Mouse (Mus musculus): ENCODE results near the gene Mri1. TPM values are rescaled to one million over a fixed set of nuclear protein-coding genes. Genes with fewer than 3 reads are reported as not detected.
A peak's percentile ranks its signal among the peaks of the same experiment; 100 is the strongest.

Gene Mri1
- total RNA-seq, 2 experiments from 2014 or later = 11.8 to 16.6 TPM

DNA sequence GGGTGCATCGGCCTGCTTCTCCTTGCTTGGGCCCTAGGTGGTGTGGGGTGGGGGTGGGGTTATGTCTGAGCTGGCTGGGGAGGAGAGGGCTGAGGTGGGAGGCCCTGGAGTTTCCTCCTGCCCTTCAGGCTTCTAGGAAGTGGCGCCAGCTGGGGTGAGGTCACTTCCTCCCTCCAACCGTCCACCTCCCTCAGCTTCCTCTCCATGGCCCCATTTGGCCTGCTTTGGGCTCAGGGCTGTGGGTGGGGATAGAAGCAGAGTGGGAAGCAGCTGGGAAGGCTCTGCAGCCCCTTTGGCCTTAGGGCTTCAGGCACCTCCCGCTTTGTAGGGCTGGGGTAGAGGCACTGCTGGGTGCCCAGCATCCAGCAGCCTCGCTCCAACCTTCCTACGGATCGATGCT, 49.3 kb downstream of the Mri1 start:
- DNase-seq = peak; percentile 83
- intact Hi-C loops (cut with DNase I; ENCODE audit: low total_unique reads) = no loop called here

DNA sequence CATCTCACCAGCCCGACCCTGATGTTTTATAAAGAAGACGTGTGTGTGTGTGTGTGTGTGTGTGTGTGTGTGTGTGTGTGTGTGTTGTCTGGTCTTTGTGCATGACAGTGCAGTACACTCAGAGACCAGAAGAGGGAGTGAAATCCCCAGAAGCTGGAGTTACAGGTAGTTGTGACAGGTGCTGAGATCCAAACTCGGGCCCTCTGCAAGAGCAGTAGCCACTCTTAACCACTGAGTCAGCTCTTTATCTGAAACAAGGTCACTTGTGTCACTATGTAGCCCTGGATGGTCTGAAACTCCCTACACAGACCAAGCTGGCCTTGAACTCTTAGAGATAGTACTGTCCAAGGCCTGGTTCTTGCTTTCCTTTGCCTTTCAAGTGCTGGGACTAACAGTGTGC, 50.5 kb downstream of the Mri1 start:
- intact Hi-C loops (cut with DNase I; ENCODE audit: low total_unique reads) = no loop called here

DNA sequence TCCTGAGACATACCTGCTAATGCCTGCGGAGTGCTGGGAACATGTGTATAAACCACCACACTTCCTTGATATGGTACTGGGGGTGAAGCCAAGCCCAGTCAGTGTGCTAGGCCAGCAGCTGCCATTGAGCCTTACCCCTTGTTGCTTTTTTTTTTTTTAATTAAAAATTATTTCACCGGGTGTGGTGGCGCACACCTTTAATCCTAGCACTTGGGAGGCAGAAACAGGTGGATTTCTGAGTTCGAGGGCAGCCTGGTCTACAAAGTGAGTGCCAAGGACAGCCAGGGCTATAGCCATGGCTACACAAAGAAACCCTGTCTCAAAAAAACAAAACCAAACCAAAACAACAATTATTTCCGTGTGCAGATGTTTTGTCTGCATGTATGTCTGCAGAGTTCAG, 52.1 kb downstream of the Mri1 start:
- DNase-seq = no peak
- intact Hi-C loops (cut with DNase I; ENCODE audit: low total_unique reads) = no loop called here

More for the DNA sequence above, 50.5 kb downstream of the Mri1 start:
- no peak for DNase-seq

DNA sequence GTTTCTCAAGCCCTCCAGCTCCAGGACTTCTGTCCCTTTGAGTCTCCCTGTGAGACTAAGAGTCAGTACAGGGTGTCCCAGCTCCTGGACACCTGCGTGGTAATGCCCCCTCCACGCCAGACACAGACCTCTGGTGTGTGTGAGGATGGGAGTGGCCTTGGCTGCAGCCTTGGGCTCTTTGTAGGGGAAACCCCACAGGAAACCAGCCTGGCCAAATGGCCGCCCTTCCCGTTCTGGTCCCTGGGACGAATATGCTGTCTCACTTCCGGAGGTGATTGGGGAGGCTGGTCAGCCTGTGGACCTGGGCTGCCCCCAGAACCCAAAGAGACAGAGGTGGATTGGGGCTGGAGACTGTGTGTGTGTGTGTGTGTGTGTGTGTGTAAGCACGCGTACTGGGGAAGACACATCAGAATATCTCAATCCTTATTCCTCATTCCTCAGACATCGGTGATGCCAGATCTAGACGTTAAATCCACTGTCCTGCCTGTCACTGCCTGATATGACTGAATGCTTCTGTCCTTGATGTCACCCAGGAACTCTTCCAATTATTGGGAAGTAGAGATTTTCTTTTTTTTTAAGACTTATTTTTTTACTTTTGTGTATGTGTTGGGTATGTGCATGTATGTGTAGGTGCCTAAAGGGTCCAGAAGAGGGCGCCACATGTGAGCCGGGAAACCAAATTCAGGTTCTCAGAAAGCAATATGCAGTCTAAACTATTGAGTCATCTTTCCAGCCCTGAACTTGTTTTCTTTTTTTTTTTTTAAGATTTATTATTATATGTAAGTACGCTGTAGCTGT, 53.0 kb downstream of the Mri1 start:
- intact Hi-C loops (cut with DNase I; ENCODE audit: low total_unique reads) = no loop called here
- DNase-seq = peak; percentile 83

DNA sequence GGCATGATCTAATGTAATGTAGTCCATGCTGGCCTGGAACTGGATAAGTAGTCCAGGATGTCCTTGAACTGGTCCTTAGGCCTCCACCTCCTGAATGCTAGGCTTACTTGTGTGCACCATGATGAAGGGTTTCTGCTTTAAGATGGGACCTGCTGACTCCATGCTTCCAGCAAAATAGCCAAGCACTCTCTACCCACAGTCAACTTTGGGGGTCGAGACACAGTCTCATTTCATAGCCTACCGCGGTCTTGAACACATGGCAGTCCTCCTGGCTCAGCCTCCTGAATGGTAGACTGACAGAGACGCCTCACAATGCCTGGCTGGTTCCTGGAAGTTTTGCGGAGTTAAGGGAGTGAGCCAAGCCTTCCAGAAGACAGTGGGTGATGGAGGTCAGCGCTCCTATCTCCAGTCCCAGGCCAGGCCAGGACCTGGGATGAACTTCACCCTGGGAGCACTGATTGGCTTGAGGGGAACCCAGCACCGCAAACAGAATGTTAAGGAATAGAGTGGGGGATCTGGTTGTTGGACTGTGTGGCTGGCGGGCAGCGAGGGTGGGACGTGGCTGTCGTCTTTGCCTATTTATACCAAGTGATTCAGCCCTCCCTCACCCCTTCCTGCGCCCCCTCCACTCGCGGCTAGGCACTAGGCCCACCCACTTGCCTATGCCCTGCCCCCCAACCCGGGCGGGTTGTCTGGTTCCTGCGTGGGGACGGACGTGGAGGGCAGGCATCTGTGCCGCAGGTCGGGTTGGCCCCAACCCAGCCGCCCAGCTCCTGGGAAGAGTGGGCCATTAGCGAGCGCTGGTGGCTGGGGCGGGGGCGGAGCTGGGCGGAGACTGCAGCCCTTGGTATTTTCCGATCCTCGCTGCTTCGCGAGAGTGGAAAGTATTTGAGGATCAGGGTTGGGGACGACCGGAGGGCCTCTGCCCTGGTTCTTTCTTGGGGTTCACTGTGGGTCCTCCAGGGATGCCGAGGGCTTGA, 53.9 kb downstream of the Mri1 start:
- intact Hi-C loops (cut with DNase I; ENCODE audit: low total_unique reads) = no loop called here
- peak; percentile 88 for DNase-seq

DNA sequence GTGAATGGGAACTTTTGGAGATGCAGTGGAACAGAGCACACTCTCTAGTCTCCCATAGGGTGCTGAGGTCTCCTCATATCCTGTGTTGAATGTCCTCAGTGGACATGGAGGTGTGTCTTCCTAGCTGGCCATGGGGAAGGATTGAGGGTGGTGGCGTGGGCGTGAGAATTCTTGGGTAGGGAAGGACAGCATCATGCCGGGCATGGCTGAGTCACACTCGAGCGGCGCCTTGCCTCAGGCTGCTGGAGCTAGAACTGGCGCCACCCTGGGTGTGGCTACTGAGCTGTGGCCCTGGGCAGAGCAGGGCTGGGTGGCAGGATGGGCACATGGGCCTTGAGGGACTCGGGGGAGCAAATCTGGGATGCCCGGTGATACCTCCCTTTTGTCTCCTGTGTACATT, 54.7 kb downstream of the Mri1 start:
- peak; percentile 53 for DNase-seq
- intact Hi-C loops (cut with DNase I; ENCODE audit: low total_unique reads) = no loop called here

DNA sequence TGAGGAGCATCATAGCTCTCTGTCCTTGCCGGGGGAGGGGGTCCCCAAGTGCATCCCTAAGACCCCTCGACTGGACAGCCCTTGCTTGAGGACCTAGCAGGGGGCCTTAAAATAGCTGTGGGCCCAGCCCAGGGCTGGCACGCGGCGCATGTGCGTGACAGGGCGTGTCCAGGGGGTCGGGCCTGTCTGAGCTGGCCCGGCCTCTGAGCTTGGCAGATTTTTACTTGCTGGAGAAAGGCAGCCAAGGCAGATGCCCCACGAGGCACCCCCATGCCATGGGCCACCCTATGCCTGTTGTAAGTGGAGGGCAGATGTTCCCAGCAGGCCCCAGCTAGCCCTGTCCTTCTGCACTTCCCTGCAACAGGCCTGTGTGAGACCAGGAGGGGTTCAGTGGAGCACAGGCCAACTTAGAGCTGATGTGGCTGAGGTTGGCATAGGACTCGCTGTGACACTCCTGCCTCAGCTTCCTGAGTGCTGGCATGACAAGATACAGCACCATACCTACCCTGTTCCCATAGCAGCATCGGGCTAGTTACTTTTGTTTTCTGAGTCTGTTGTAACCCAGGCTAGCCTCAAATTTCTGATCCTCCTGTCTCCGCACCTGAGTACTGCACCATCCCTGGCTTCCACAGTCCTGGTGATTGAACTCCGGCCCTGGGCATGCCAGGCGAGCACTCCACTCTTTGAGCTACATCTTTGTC, 55.4 kb downstream of the Mri1 start:
- intact Hi-C loops (cut with DNase I; ENCODE audit: low total_unique reads) = no loop called here

DNA sequence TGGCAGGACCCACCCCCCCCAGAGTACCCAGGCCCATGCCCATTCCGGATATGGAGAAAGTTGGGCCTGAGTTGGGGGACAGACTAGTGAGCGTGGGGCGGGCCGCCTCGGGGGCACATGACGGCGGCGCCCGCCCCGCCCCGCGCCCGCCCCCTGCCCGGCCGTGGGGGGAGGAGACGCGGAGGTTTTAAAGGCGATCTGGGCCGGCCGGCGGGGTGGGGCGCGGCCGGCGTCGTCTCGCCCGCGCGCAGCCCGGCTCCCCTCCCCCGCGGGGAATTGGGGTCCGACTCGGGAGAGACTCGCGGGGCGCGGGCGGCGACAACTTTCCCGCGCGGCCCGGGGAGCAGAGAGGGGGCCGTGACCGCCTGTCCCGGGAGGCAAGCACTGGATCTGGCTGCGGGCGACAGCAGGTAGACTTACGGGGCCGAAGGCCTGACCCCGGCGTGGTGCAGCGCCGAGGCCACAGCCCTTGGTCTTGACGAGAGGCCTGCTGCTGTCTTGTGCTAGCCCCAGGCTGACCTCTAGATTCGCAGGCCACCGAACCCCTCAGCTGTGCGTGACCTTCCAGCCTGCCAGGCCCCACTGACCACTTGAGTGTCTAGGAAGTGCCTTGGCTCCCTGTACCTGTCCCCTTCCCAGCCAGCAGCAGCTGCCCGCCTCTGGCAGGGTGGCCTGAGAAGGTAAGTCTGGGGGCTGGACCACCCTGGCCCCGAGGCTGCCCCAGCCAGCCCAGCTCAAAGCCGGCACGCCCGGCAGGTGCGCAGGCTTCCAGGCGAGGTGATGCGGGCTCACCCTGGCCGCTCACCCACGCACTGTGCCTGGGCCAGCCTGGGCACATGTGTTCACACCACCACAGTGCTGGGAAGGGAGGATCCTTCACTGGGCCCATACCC, 56.2 kb downstream of the Mri1 start:
- peak; percentile 85 for DNase-seq
- intact Hi-C loops (cut with DNase I; ENCODE audit: low total_unique reads) = no loop called here

More for the DNA sequence above, 55.4 kb downstream of the Mri1 start:
- DNase-seq = peak; percentile 82

DNA sequence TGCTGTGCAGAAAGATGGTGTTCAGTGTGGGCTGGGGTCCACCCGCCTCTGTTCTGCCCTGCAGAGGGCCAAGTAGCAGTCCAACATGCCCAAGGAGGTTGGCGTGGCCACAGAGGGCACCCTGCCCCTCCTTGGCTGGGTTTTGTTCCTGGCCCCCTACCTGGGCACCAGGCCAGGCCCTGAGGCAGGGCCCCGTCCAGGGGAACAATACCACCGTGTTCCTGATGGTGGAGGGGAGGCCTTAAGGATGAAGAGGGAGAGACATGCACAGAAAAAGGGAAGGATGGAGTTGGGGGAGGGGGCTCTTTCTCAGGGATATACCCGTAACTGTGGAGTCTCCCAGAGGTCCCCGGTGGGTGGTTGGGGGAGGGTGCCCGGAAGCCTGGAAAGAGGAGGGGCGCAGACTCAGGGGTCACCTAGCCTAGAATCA, 57.0 kb downstream of the Mri1 start:
- no peak for DNase-seq

More for the DNA sequence above, 57.0 kb downstream of the Mri1 start:
- intact Hi-C loops (cut with DNase I; ENCODE audit: low total_unique reads) = no loop called here

Small RNAs within 50 kb of the gene (microRNA-seq; reads per million reads assigned to microRNA genes)
- gene Mir23a (27,619 to 44,831 reads per million in 2 experiments), gene Mir24-2 (0 reads per million in 2 experiments), gene Mir27a (540 to 920 reads per million in 2 experiments), gene Mir3074-2 (0 reads per million in 2 experiments)

Other genes starting within 250 kb of the Mri1 start
- gene 2210011C24Rik, start 245.2 kb downstream of the Mri1 start, total RNA-seq (2021) = 1 to 10 TPM; 2.9 to 4.2 TPM
- under 1 TPM; 0.25 to 0.51 TPM for gene Palm3, start 235.9 kb downstream of the Mri1 start, total RNA-seq (2021)
- 1 to 10 TPM in 1 of 2 experiments, under 1 TPM in 1; 0.84 to 1.1 TPM for gene Il27ra, start 214.7 kb downstream of the Mri1 start, total RNA-seq (2021)
- gene Rln3, start 212.3 kb downstream of the Mri1 start, total RNA-seq (2021) = not detected
- 1 to 10 TPM; 2.6 TPM for gene Gm10643, start 192.2 kb downstream of the Mri1 start, total RNA-seq (2021)
- 1 to 10 TPM; 5.2 to 5.9 TPM for gene Rfx1, start 190.5 kb downstream of the Mri1 start, total RNA-seq (2021)
- 1 to 10 TPM; 5.8 to 7.1 TPM for gene Dcaf15, start 152.6 kb downstream of the Mri1 start, total RNA-seq (2021)
- under 1 TPM in 1 of 2 experiments, not detected in 1; 0.10 TPM for gene Podnl1, start 131.3 kb downstream of the Mri1 start, total RNA-seq (2021)
- 10 to 100 TPM; 12.1 to 12.6 TPM for gene Cc2d1a, start 109.4 kb downstream of the Mri1 start, total RNA-seq (2021)
- gene 4930432K21Rik, start 109.3 kb downstream of the Mri1 start, total RNA-seq (2021) = under 1 TPM; 0.27 to 0.62 TPM
- gene Nanos3, start 72.1 kb downstream of the Mri1 start, total RNA-seq (2021) = under 1 TPM in 1 of 2 experiments, not detected in 1; 0.43 TPM
- gene Zswim4, start 20.3 kb downstream of the Mri1 start, total RNA-seq (2021) = 1 to 10 TPM; 5.8 to 6.8 TPM
- 100 to 1,000 TPM; 158 to 171 TPM for gene D8Ertd738e, start 7.6 kb downstream of the Mri1 start, total RNA-seq (2021)
- gene Ccdc130, start 13.1 kb upstream of the Mri1 start, total RNA-seq (2021) = 10 to 100 TPM in 1 of 2 experiments, 1 to 10 TPM in 1; 9.6 to 10.1 TPM
- 1 to 10 TPM; 3.1 to 9.2 TPM for gene Cacna1a, start 131.1 kb upstream of the Mri1 start, total RNA-seq (2021)